Mouse (Mus musculus): ENCODE data around the gene Epb41l5.

DNA sequence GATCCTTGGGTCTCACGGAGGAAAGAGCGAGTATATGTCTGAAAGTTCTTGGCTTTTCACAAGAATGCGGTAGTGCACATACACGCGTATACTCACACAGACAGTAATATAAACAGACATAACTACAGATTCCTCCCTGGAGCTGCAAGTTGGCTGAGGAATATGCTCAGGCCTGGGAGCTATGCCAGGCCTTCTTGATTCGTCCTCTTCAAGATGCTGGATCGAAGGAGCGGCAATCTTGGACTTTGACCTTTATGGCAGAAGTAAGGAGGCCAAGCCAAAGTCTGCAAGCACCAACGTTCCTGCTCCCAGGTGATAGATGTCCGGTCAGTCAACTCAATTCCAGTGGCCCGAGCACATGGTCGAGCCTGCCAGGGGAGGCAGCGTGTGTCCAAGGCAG is 117.9 kb downstream of the Epb41l5 start:
- TF ChIP-seq POLR2A (IDR thresholded peaks at IDR 0.05; ENCODE audit: control insufficient read depth, low read depth, low read length) (no peak), CTCF (IDR thresholded peaks at IDR 0.05; ENCODE audit: control insufficient read depth, insufficient read depth, insufficient replicate concordance, low read depth, low read length) (no peak)
